Mouse (Mus musculus) lung, postnatal 0 days (tissue): ENCODE measurements at regions not wholly inside any gene's neighbourhood (a gene's known extent, or its start where the extent isn't known, plus 50 kb on each side); places are given as distances from the start of the nearest gene placed in this dataset.

Experiments used
- ATAC-seq: fragments of 200-750 bp; cut with Nextera tagmentation; 2 replicates; pipeline ENCODE4 v1.8.0; 2017; ENCODE audit warnings: moderate library complexity
- DNase-seq: peaks from one replicate; pipeline ENCODE4 v3.0.0-alpha.2; 2016; ENCODE audit warnings: low spot score
- H3K27ac ChIP-seq: fragments of 300-500 bp; sonication (generic); 2 replicates; pipeline ENCODE4 v1.5.1; 2014; ENCODE audit warnings: antibody characterized with exemption, mild to moderate bottlenecking, low read length, mixed read lengths
- H3K27me3 ChIP-seq: fragments of 300-500 bp; sonication (generic); replicated peaks from 2 replicates; pipeline ENCODE4 v1.6.1; 2014; ENCODE audit warnings: low read length, mixed read lengths; ENCODE audit not compliant: insufficient read depth
- H3K36me3 ChIP-seq: fragments of 300-500 bp; sonication (generic); 2 replicates; pipeline ENCODE4 v1.6.1; 2014; ENCODE audit warnings: low read length, mixed read lengths; ENCODE audit not compliant: insufficient read depth
- H3K4me1 ChIP-seq: fragments of 300-500 bp; sonication (generic); 2 replicates; pipeline ENCODE4 v1.6.1; 2014; ENCODE audit warnings: antibody characterized with exemption, low read depth, low read length, mixed read lengths; ENCODE audit not compliant: insufficient read depth
- H3K4me2 ChIP-seq: fragments of 300-500 bp; sonication (generic); replicated peaks from 2 replicates; pipeline ENCODE4 v1.6.1; 2014; ENCODE audit warnings: low read depth, mild to moderate bottlenecking, low read length, moderate library complexity, mixed read lengths
- H3K4me3 ChIP-seq: fragments of 300-500 bp; sonication (generic); 2 replicates; pipeline ENCODE4 v1.5.1; 2014; ENCODE audit warnings: low read depth, low read length
- H3K9ac ChIP-seq: fragments of 300-500 bp; sonication (generic); replicated peaks from 2 replicates; pipeline ENCODE4 v1.6.1; 2014; ENCODE audit warnings: low read depth, mild to moderate bottlenecking
- H3K9me3 ChIP-seq: fragments of 300-500 bp; sonication (generic); 2 replicates; pipeline ENCODE4 v1.6.1; 2016; ENCODE audit warnings: low read length, mixed read lengths
- CTCF ChIP-seq: IDR thresholded peaks from 2 replicates; pipeline ENCODE4 v1.5.1; 2016; ENCODE audit warnings: antibody characterized with exemption, mild to moderate bottlenecking
- EP300 ChIP-seq: IDR thresholded peaks from 2 replicates; pipeline ENCODE4 v1.6.1; 2016; ENCODE audit warnings: antibody characterized with exemption, mild to moderate bottlenecking, control low read depth
- WGBS: fragments of 180-500 bp; shearing (Covaris S2); extraction: QIAGEN DNeasy Blood & Tissue Kit; methylation state at CpG from one replicate; pipeline ENCODE4 v1.1.7; 2014; 5-methylcytosine and 5-hydroxymethylcytosine counted together

GRCm38 (mm10) chr10:19514837-19515236 is 76.9 kb upstream of the Ifngr1 start:
- no peak for TF ChIP-seq EP300
- TF ChIP-seq CTCF, result no peak
- no peaks in the 10 kb centered on the region for H3K36me3 ChIP-seq
- no peaks in the 10 kb centered on the region for H3K9me3 ChIP-seq
- DNase-seq, result no peak
- WGBS, result 94% methylated on average over 2 of the region's 2 CpGs
- H3K4me1 ChIP-seq, result no peaks in the 10 kb centered on the region
- no peak overlapping the region for H3K4me3 ChIP-seq
- no peaks in the 10 kb centered on the region for H3K27me3 ChIP-seq
- H3K4me2 ChIP-seq, result no peak overlapping the region
- no peak for ATAC-seq
- H3K27ac ChIP-seq, result no peak overlapping the region
- no peak overlapping the region for H3K9ac ChIP-seq

DNA sequence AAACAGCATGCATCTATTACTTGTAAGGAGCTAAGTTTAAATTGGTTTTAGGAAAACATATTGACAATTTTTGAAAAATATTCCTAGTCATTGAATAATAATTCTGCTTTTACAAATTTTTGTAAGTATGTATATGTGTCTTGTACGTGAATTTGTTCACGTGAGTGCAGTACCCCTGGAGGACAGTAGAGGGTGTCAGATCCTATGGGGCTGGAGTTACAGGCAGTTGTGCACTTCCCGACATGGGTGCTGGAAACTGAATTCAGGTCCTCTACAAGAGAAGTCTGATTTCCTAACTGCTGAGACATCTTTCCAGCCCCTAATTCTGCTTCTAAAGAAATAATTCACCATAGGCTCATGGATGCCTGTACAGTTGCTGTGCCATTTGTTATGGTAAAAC is 75.7 kb upstream of the Ifngr1 start:
- no peak overlapping the region for H3K9ac ChIP-seq
- DNase-seq (no peak), ATAC-seq (no peak)
- 92% methylated on average over 3 of the region's 3 CpGs for WGBS
- peak; percentile 35 for TF ChIP-seq CTCF
- TF ChIP-seq EP300, result no peak
- H3K4me3 ChIP-seq, result no peak overlapping the region
- no peak overlapping the region for H3K27ac ChIP-seq
- no peaks in the 10 kb centered on the region for H3K4me1 ChIP-seq
- H3K4me2 ChIP-seq, result no peak overlapping the region
- no peaks in the 10 kb centered on the region for H3K27me3 ChIP-seq
- no peaks in the 10 kb centered on the region for H3K36me3 ChIP-seq
- no peaks in the 10 kb centered on the region for H3K9me3 ChIP-seq

GRCm38 (mm10) chr10:19517093-19517492 is 74.7 kb upstream of the Ifngr1 start:
- Histone ChIP-seq H3K4me1 (no peaks in the 10 kb centered on the region), H3K36me3 (no peaks in the 10 kb centered on the region), H3K9ac (no peak overlapping the region), H3K4me2 (no peak overlapping the region), H3K9me3 (no peaks in the 10 kb centered on the region), H3K27ac (no peak overlapping the region; the same call in 1 of the 2 replicates), H3K4me3 (no peak overlapping the region), H3K27me3 (no peaks in the 10 kb centered on the region)
- DNase-seq, result no peak
- peak; percentile 57 for ATAC-seq
- WGBS, result 17% methylated on average over 2 of the region's 2 CpGs
- TF ChIP-seq CTCF, result no peak
- TF ChIP-seq EP300, result peak; percentile 69

GRCm38 (mm10) chr10:19518763-19519162 is 73.0 kb upstream of the Ifngr1 start:
- Histone ChIP-seq H3K27me3 (no peaks in the 10 kb centered on the region), H3K9me3 (no peaks in the 10 kb centered on the region), H3K4me1 (no peaks in the 10 kb centered on the region), H3K9ac (no peak overlapping the region), H3K36me3 (no peaks in the 10 kb centered on the region), H3K4me2 (no peak overlapping the region), H3K27ac (no peak overlapping the region), H3K4me3 (no peak overlapping the region)
- 9% methylated on average over 6 of the region's 6 CpGs for WGBS
- ATAC-seq, result no peak
- DNase-seq, result peak; percentile 63
- TF ChIP-seq CTCF (peak; percentile 84), EP300 (no peak)

DNA sequence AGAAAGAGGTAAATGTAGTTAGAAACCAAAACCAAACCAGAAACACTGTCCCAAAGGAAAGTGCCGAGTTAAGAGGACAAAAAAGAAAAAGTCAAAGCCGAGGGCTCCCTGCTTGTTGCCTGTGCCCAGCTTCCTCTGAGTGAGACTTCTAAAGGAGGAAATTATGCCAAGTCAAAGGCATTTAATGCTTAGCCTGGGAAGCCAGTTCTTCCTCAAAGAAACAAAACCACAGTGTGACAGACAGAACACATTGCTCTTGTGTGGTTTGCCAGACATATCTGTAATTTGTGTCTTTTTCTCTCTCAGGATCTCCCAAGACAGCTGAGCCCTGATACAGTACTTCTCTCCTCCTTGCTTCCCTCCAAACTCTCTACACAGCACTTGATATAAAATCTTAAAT is 69.6 kb upstream of the Ifngr1 start:
- TF ChIP-seq CTCF, result no peak
- TF ChIP-seq EP300, result no peak
- no peaks in the 10 kb centered on the region for H3K9me3 ChIP-seq
- no peaks in the 10 kb centered on the region for H3K27me3 ChIP-seq
- no peak overlapping the region for H3K4me3 ChIP-seq
- ATAC-seq (no peak), DNase-seq (peak; percentile 42)
- no peak overlapping the region for H3K9ac ChIP-seq
- WGBS, result 48% methylated on average over 2 of the region's 2 CpGs
- H3K4me2 ChIP-seq, result no peak overlapping the region
- H3K4me1 ChIP-seq, result no peaks in the 10 kb centered on the region
- H3K27ac ChIP-seq, result no peak overlapping the region
- no peaks in the 10 kb centered on the region for H3K36me3 ChIP-seq

- no peak overlapping the region for H3K4me2 ChIP-seq
- H3K27ac ChIP-seq, result no peak overlapping the region
- no peaks in the 10 kb centered on the region for H3K36me3 ChIP-seq
- H3K4me3 ChIP-seq, result no peak overlapping the region
- ATAC-seq (no peak), DNase-seq (no peak)
- H3K27me3 ChIP-seq, result no peaks in the 10 kb centered on the region
- no peaks in the 10 kb centered on the region for H3K4me1 ChIP-seq
- no peaks in the 10 kb centered on the region for H3K9me3 ChIP-seq
- TF ChIP-seq EP300, result no peak
- no peak for TF ChIP-seq CTCF
- no peak overlapping the region for H3K9ac ChIP-seq
Observed at GRCm38 (mm10) chr10:19525939-19526338, 65.8 kb upstream of the Ifngr1 start.

GRCm38 (mm10) chr10:19526353-19526752 is 65.4 kb upstream of the Ifngr1 start:
- WGBS, result 0% methylated on average over 1 of the region's 1 CpGs
- TF ChIP-seq EP300 (no peak), CTCF (no peak)
- Histone ChIP-seq H3K4me2 (no peak overlapping the region), H3K36me3 (no peaks in the 10 kb centered on the region), H3K9me3 (no peaks in the 10 kb centered on the region), H3K4me1 (no peaks in the 10 kb centered on the region), H3K27ac (0 out of 2 replicates have a peak overlapping the region, but pooled peaks have one; percentile 38), H3K9ac (no peak overlapping the region), H3K4me3 (no peak overlapping the region), H3K27me3 (no peaks in the 10 kb centered on the region)
- peak; percentile 85 for DNase-seq
- ATAC-seq, result peak; percentile 90
